Mouse (Mus musculus) E14TG2a.4 (cell line): ENCODE data around the gene Cyp4x1.
A peak's percentile ranks its signal among the peaks of the same experiment; 100 is the strongest.

ENCODE experiments used
- CTCF ChIP-seq: conservative IDR thresholded peaks from 2 replicates; pipeline ENCODE4 v1.5.1; 2014; ENCODE audit warnings: low read length
- NANOG ChIP-seq: IDR thresholded peaks from 2 replicates; pipeline ENCODE4 v1.6.1; 2014; ENCODE audit warnings: borderline replicate concordance, low read length, mixed read lengths
- POU5F1 ChIP-seq: IDR thresholded peaks from 2 replicates; pipeline ENCODE4 v1.6.1; 2014; ENCODE audit warnings: low read length, borderline replicate concordance

GRCm38 (mm10) chr4:115056921-115057673, 77.0 kb downstream of the Cyp4x1 start:
- TF ChIP-seq CTCF (no peak), POU5F1 (peak; percentile 9; the same call in 1 of the 2 replicates), NANOG (no peak)
